Mouse (Mus musculus) brain, embryonic 18.5 days (tissue): ENCODE measurements around the gene Pik3ca.

Source experiments
- DNase-seq: peaks from one replicate; pipeline ENCODE4 v3.0.0-alpha.2; 2012; ENCODE audit warnings: low read depth, low spot score

Gene Pik3ca

DNA sequence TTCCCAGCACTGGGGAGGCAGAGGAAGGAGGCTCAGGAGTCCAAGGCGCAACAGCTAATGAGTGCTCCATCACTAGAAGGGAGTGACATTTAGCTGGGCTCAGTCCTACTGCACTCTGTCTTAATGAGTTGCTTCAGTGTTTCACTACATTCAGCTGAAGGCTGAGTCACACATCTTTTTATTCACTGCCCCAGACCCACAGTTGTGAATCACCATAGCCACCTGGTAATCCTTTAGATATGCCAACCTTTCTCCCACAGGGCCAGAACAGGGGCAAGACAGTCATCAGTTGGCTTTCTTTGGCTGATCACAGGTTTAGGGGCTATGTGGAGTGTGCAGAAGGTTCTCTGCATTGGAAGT lies 99.2 kb downstream of the Pik3ca start:
- no peak for DNase-seq

DNA sequence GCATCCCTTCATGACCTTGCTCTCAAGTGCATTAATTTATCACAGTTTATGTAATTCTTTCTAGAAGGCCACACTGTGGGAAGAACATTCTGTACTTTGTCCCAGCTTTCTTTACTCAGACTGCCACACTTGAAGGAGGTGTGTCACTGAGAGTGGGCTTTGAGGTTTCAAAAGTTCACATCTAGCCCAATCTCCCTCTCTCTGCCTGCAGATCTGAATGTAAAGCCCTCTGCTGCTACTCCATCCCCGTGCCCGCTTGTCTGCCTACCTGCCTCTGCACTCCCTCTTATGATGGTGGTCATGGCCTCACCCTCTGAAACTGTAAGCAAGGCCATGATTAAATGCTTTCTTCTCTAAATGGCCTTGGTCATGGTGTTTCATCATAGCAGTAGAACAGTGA lies 102.9 kb downstream of the Pik3ca start:
- no peak for DNase-seq

DNA sequence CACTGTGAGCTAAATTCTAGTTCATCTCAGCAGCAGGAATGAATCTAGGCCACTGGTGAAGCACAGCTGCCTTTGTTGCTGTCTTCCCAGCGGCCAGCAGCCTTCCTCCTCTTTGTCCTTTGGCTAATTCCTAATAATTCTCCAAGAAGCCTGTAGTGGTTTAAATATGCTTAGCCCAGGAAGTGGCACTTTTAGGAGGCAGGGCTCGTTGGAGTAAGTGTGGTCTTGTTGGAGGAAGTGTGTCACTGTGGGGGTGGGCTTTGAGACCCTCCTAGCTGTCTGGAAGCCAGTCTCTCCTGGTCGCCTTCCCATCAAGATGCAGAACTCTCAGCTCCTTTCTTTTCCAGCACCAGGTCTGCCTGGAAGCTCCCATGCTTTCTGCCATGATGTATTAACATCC lies 108.4 kb downstream of the Pik3ca start:
- DNase-seq: no peak

GRCm38 (mm10) chr3:32506366-32507225 lies 109.1 kb downstream of the Pik3ca start:
- no peak for DNase-seq

DNA sequence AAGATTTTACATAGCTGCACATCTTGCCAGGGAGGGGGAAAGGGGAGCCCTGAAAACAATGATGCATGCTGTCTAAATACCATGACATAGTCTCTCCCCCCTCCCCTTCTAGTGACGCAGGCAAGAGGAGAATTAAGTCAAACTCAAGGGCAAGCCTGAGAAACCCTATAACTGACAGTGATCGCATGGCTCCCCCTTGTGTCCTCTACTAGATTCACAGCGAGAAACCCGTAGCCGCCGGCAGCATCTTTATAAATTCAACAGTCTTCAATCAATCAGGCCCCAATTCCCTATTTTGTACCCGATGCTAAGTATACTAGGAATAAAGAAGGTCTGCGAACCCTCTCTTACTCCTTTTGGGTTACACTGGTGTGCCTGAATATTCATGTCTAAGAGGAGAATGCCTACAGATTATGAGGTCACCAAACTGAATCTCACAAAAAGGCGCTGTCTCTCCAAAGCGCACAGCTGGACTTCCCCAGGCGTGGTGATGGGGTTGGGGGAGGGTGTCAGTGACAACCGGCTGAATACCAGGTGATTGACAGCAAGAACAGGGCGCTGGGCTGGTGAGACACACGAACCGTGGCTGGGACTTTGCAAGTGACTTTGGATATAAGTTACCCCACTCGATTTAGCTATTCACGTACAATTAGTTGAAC lies 111.3 kb downstream of the Pik3ca start:
- DNase-seq: no peak

GRCm38 (mm10) chr3:32509496-32510374 lies 112.3 kb downstream of the Pik3ca start, which contains the start of gene Zfp639:
Gene Zfp639 (plus strand): TSS chr3:32510259.
- no peak for DNase-seq

- DNase-seq: peak; percentile 77
Observed at GRCm38 (mm10) chr3:32510375-32511190, 113.1 kb downstream of the Pik3ca start.

DNA sequence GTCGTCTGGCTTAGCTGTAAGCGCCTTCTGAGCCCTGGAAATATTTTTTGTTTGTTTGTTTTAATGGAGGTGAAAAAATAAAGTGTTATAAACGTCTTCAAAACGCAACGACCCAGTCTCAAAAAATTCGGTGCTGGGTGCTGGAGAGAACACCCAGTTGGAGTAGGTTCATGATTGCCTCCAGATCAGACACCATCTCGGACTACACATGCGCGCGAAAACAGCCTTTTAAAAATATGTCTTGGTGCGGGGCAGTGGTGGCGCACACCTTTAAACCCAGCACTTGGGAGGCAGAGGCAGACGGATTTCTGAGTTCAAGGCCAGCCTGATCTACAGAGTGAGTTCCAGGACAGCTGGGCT lies 113.7 kb downstream of the Pik3ca start:
- no peak for DNase-seq

DNA sequence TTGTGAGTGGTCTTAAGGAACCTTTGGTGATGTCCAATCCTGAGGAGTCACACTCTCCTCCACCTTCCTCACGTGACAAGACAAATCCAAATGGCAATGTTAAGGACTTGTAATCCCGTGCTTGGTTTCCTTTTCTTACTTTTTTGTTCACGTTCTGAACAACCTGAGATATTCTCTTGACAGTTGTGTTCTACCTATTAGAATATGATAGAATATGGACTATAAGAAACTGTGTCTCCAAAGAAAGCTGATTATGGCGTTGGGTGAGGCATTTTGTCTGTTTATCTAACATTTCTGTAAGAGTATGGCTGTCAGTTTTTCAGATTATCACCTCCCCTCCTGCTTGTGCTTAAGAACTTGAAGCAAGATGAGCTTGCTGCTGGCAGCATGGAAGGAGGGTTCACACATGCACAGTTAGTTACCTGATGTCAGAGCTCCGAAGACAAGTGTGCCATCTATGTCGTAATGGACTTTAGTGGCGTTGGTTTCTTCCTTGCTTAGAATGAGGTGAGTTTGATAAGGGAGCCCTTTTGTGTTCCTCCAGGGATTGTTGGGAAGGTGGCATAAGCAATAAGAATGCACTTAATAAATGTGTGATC lies 115.3 kb downstream of the Pik3ca start:
- DNase-seq: no peak

- DNase-seq: no peak
Observed at GRCm38 (mm10) chr3:32513528-32513927, 116.1 kb downstream of the Pik3ca start.
